Mouse (Mus musculus) kidney, embryonic 16.5 days (tissue): ENCODE measurements around the gene Sipa1l3. TPM values are rescaled to one million over a fixed set of nuclear protein-coding genes. Genes with fewer than 3 reads are reported as not detected.

Source experiments
- ATAC-seq: fragments of 200-750 bp; cut with Nextera tagmentation; 2 replicates; pipeline ENCODE4 v1.8.0; 2017; ENCODE audit warnings: moderate TSS enrichment; ENCODE audit not compliant: low FRiP score, low TSS enrichment
- H3K27ac ChIP-seq: fragments of 300-500 bp; sonication (generic); 2 replicates; pipeline ENCODE4 v1.5.1; 2014; ENCODE audit warnings: low read length
- H3K27me3 ChIP-seq: fragments of 300-500 bp; sonication (generic); 2 replicates; pipeline ENCODE4 v1.6.1; 2014; ENCODE audit warnings: low read length, control low read depth, mixed read lengths; ENCODE audit not compliant: insufficient read depth
- H3K36me3 ChIP-seq: fragments of 300-500 bp; sonication (generic); 2 replicates; pipeline ENCODE4 v1.6.1; 2014; ENCODE audit warnings: low read length, control low read depth, mixed read lengths; ENCODE audit not compliant: insufficient read depth
- H3K4me1 ChIP-seq: fragments of 300-500 bp; sonication (generic); 2 replicates; pipeline ENCODE4 v1.6.1; 2014; ENCODE audit warnings: low read length, control low read depth, mixed read lengths; ENCODE audit not compliant: insufficient read depth
- H3K4me2 ChIP-seq: fragments of 300-500 bp; sonication (generic); replicated peaks from 2 replicates; pipeline ENCODE4 v1.6.1; 2014; ENCODE audit warnings: low read depth, low read length
- H3K4me3 ChIP-seq: fragments of 300-500 bp; sonication (generic); 2 replicates; pipeline ENCODE4 v1.5.1; 2014; ENCODE audit warnings: mild to moderate bottlenecking, low read length
- H3K9ac ChIP-seq: fragments of 300-500 bp; sonication (generic); replicated peaks from 2 replicates; pipeline ENCODE4 v1.6.1; 2014; ENCODE audit warnings: low read length
- H3K9me3 ChIP-seq: fragments of 300-500 bp; sonication (generic); 2 replicates; pipeline ENCODE4 v1.6.1; 2016; ENCODE audit warnings: low read length, control low read depth
- WGBS: fragments of 180-500 bp; shearing (Covaris S2); extraction: QIAGEN DNeasy Blood & Tissue Kit; methylation state at CpG from one replicate; pipeline ENCODE4 v1.1.7; 2014; 5-methylcytosine and 5-hydroxymethylcytosine counted together
- polyA plus RNA-seq: library from polyadenylated mRNA; unstranded; fragments of >200 nt; fragmentation: Nextera tagmentation; extraction: Ambion mirVana; gene quantifications from 2 replicates; pipeline ENCODE4 v1.2.1, GENCODE M21; 2015

Gene Sipa1l3
- polyA plus RNA-seq, 1 experiment from 2014 or later, result 15.8 TPM

- no peak overlapping the region for H3K4me2 ChIP-seq
- WGBS, result 72% methylated on average over 9 of the region's 9 CpGs
- H3K36me3 ChIP-seq, result peaks cover 7% of the 10 kb centered on the region; the same call in 1 of the 2 replicates
- H3K9me3 ChIP-seq, result no peaks in the 10 kb centered on the region
- no peak for ATAC-seq
- H3K4me1 ChIP-seq, result peaks cover 5% of the 10 kb centered on the region; the same call in 1 of the 2 replicates
- H3K9ac ChIP-seq, result no peak overlapping the region
- H3K4me3 ChIP-seq, result no peak overlapping the region
- H3K27ac ChIP-seq, result no peak overlapping the region
- H3K27me3 ChIP-seq, result peaks cover 15% of the 10 kb centered on the region; the same call in 1 of the 2 replicates
Measured at GRCm38 (mm10) chr7:29340247-29340646, 178.2 kb downstream of the Sipa1l3 start.

- Histone ChIP-seq H3K4me1 (peaks cover 5% of the 10 kb centered on the region; the same call in 1 of the 2 replicates), H3K4me3 (no peak overlapping the region), H3K4me2 (no peak overlapping the region), H3K9me3 (no peaks in the 10 kb centered on the region), H3K36me3 (peaks cover 7% of the 10 kb centered on the region; the same call in 1 of the 2 replicates), H3K27ac (no peak overlapping the region), H3K27me3 (peaks cover 15% of the 10 kb centered on the region; the same call in 1 of the 2 replicates), H3K9ac (no peak overlapping the region)
- WGBS, result 25% methylated on average over 14 of the region's 14 CpGs
- ATAC-seq, result peak; percentile 55; the same call in 1 of the 2 replicates
Measured at GRCm38 (mm10) chr7:29338984-29339679, 179.3 kb downstream of the Sipa1l3 start.

GRCm38 (mm10) chr7:29338351-29338919 is 180.0 kb downstream of the Sipa1l3 start:
- Histone ChIP-seq H3K36me3 (peaks cover 7% of the 10 kb centered on the region; the same call in 1 of the 2 replicates), H3K4me1 (peaks cover 5% of the 10 kb centered on the region; the same call in 1 of the 2 replicates), H3K4me2 (no peak overlapping the region), H3K9ac (no peak overlapping the region), H3K27ac (no peak overlapping the region), H3K9me3 (no peaks in the 10 kb centered on the region), H3K27me3 (peaks cover 15% of the 10 kb centered on the region; the same call in 1 of the 2 replicates), H3K4me3 (no peak overlapping the region)
- peak; percentile 31; the same call in 1 of the 2 replicates for ATAC-seq
- 57% methylated on average over 9 of the region's 9 CpGs for WGBS

- H3K9ac ChIP-seq, result no peak overlapping the region
- ATAC-seq, result no peak
- no peak overlapping the region for H3K27ac ChIP-seq
- H3K27me3 ChIP-seq, result peaks cover 15% of the 10 kb centered on the region; the same call in 1 of the 2 replicates
- no peak overlapping the region for H3K4me3 ChIP-seq
- peaks cover 5% of the 10 kb centered on the region; the same call in 1 of the 2 replicates for H3K4me1 ChIP-seq
- H3K36me3 ChIP-seq, result peaks cover 7% of the 10 kb centered on the region; the same call in 1 of the 2 replicates
- WGBS, result 81% methylated on average over 2 of the region's 2 CpGs
- no peak overlapping the region for H3K4me2 ChIP-seq
- H3K9me3 ChIP-seq, result no peaks in the 10 kb centered on the region
Measured at GRCm38 (mm10) chr7:29337766-29338165, 180.7 kb downstream of the Sipa1l3 start.

GRCm38 (mm10) chr7:29336795-29337319 is 181.6 kb downstream of the Sipa1l3 start:
- H3K4me2 ChIP-seq, result no peak overlapping the region
- ATAC-seq, result no peak
- H3K4me3 ChIP-seq, result no peak overlapping the region
- H3K36me3 ChIP-seq, result peaks cover 10% of the 10 kb centered on the region; the same call in 1 of the 2 replicates
- peaks cover 5% of the 10 kb centered on the region; the same call in 1 of the 2 replicates for H3K4me1 ChIP-seq
- H3K9me3 ChIP-seq, result no peaks in the 10 kb centered on the region
- H3K27ac ChIP-seq, result no peak overlapping the region
- H3K9ac ChIP-seq, result no peak overlapping the region
- WGBS, result 84% methylated on average over 9 of the region's 9 CpGs
- peaks cover 15% of the 10 kb centered on the region; the same call in 1 of the 2 replicates for H3K27me3 ChIP-seq

GRCm38 (mm10) chr7:29335841-29336671 is 182.4 kb downstream of the Sipa1l3 start:
- no peaks in the 10 kb centered on the region for H3K9me3 ChIP-seq
- no peak overlapping the region for H3K9ac ChIP-seq
- no peak overlapping the region for H3K27ac ChIP-seq
- ATAC-seq, result no peak
- H3K4me2 ChIP-seq, result no peak overlapping the region
- peaks cover 18% of the 10 kb centered on the region; the same call in 1 of the 2 replicates for H3K36me3 ChIP-seq
- 77% methylated on average over 6 of the region's 6 CpGs for WGBS
- peaks cover 5% of the 10 kb centered on the region; the same call in 1 of the 2 replicates for H3K4me1 ChIP-seq
- H3K27me3 ChIP-seq, result peaks cover 14% of the 10 kb centered on the region; the same call in 1 of the 2 replicates
- H3K4me3 ChIP-seq, result no peak overlapping the region

GRCm38 (mm10) chr7:29335276-29335675 is 183.2 kb downstream of the Sipa1l3 start:
- no peak overlapping the region for H3K4me3 ChIP-seq
- no peak overlapping the region for H3K4me2 ChIP-seq
- no peak for ATAC-seq
- peaks cover 5% of the 10 kb centered on the region; the same call in 1 of the 2 replicates for H3K4me1 ChIP-seq
- no peaks in the 10 kb centered on the region for H3K9me3 ChIP-seq
- no peak overlapping the region for H3K27ac ChIP-seq
- H3K9ac ChIP-seq, result no peak overlapping the region
- peaks cover 22% of the 10 kb centered on the region; the same call in 1 of the 2 replicates for H3K36me3 ChIP-seq
- peaks cover 6% of the 10 kb centered on the region; the same call in 1 of the 2 replicates for H3K27me3 ChIP-seq

- Histone ChIP-seq H3K27me3 (peaks cover 6% of the 10 kb centered on the region; the same call in 1 of the 2 replicates), H3K4me2 (no peak overlapping the region), H3K9ac (no peak overlapping the region), H3K4me3 (no peak overlapping the region), H3K36me3 (peaks cover 22% of the 10 kb centered on the region), H3K4me1 (peaks cover 1% of the 10 kb centered on the region; the same call in 1 of the 2 replicates), H3K27ac (no peak overlapping the region), H3K9me3 (no peaks in the 10 kb centered on the region)
- no peak for ATAC-seq
- WGBS, result 79% methylated on average over 6 of the region's 7 CpGs
Measured at GRCm38 (mm10) chr7:29334156-29334555, 184.3 kb downstream of the Sipa1l3 start.

- no peak overlapping the region for H3K9ac ChIP-seq
- H3K4me2 ChIP-seq, result no peak overlapping the region
- ATAC-seq, result no peak
- no peak overlapping the region for H3K4me3 ChIP-seq
- H3K36me3 ChIP-seq, result peaks cover 32% of the 10 kb centered on the region
- H3K27me3 ChIP-seq, result no peaks in the 10 kb centered on the region
- WGBS, result 89% methylated on average over 16 of the region's 16 CpGs
- H3K27ac ChIP-seq, result no peak overlapping the region
- no peaks in the 10 kb centered on the region for H3K9me3 ChIP-seq
- H3K4me1 ChIP-seq, result no peaks in the 10 kb centered on the region
Measured at GRCm38 (mm10) chr7:29328984-29329383, 189.5 kb downstream of the Sipa1l3 start.
